Mouse (Mus musculus) adrenal gland (tissue): ENCODE data around the gene Gm20661.

Experiments
- intact Hi-C: fragments of 180-260 bp; cut with DNase I; formaldehyde crosslinking; loops from one replicate; pipeline ENCODE4 v1.15.1; 2025

Gene Gm20661

GRCm38 (mm10) chr9:107964681-107965080 is 18.2 kb upstream of the Gm20661 start:
- intact Hi-C loops = loop anchor here (5.0 kb wide), 3 partner anchors 38 to 88 kb away; partner anchors contain the start of genes Amigo3 and Ip6k1

- intact Hi-C loops = no loop called here
Measured at GRCm38 (mm10) chr9:107966676-107967075, 16.2 kb upstream of the Gm20661 start.

DNA sequence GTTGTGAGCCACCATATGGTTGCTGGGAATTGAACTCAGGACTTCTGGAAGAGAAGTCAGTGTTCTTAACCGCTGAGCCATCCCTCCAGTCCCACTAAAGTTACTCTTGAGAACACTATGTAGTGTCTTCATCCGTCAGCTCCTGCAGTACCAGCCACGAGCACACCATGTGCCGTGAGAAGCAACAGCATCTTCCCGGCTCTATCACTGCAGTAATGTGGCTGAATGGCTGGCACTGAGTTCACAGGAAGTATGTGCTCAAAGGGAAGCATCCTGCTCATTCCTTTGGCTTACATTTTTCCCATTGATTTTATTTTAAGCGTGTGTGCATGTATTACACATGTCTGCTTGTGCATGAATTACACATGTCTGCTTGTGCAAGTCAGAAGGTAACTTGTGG is 15.4 kb upstream of the Gm20661 start:
- intact Hi-C loops = no loop called here

- intact Hi-C loops = no loop called here
Measured at GRCm38 (mm10) chr9:107968531-107968930, 14.3 kb upstream of the Gm20661 start.

DNA sequence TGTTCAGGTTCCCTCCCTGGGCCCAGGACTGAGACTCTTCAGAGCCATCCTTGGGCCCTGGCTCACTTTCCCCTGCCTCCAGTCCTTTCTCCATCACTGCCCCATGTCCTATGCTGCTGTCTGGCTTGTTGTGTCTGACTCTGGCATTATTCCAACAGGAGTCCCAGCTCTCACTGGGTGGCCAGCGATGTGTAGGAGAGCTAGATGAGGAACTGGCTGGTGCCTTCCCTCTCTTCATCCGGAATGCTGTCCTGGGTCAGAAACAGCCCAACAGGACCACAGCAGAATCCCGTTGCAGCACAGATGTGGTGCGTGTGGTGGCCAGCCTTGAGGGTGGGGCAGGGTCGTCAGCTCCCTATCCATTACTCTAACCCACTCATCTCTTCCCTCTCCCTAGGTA is 12.5 kb upstream of the Gm20661 start:
- intact Hi-C loops = no loop called here

DNA sequence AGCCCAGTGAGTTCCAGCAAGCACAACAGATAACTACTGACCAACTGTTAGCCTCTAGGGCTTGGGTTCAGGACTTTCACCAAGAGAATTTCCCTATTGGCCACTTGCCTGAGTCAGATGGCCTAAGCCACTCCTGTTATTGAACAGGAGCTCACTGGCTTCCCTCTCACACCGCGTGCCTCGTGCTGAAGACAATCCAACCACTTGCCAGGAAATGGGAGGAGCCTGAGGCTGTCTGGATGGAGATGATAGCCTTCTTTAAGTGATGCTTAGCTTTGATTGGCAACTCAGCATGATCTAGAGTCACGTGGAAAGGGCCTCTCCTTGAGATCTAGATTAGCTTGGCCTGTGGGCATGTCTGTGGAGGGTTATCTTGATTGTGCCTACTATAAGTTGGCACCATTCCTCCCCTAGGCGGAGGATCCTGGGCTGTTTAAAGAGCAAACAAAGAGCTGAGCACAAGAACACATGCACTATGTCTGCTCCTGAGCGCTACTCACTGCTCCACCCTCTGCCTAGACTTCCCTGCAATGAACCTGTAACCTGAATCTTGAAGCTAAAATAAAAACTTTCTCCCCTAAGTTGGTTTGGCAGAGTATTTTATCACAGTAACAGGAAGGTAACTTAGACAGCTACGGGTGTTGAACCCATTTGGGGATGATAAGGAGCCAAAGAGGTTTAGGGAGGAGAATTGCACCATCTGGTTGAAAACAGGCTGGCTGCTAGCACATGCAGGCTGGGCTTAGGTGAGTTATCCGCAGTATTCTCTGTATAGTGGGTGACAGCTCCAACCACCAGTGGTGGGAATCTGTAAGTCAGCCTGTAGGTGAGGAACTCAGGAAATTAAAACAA is 10.9 kb upstream of the Gm20661 start:
- intact Hi-C loops = no loop called here

- intact Hi-C loops = no loop called here
Measured at GRCm38 (mm10) chr9:107974491-107975171, 8.2 kb upstream of the Gm20661 start.

DNA sequence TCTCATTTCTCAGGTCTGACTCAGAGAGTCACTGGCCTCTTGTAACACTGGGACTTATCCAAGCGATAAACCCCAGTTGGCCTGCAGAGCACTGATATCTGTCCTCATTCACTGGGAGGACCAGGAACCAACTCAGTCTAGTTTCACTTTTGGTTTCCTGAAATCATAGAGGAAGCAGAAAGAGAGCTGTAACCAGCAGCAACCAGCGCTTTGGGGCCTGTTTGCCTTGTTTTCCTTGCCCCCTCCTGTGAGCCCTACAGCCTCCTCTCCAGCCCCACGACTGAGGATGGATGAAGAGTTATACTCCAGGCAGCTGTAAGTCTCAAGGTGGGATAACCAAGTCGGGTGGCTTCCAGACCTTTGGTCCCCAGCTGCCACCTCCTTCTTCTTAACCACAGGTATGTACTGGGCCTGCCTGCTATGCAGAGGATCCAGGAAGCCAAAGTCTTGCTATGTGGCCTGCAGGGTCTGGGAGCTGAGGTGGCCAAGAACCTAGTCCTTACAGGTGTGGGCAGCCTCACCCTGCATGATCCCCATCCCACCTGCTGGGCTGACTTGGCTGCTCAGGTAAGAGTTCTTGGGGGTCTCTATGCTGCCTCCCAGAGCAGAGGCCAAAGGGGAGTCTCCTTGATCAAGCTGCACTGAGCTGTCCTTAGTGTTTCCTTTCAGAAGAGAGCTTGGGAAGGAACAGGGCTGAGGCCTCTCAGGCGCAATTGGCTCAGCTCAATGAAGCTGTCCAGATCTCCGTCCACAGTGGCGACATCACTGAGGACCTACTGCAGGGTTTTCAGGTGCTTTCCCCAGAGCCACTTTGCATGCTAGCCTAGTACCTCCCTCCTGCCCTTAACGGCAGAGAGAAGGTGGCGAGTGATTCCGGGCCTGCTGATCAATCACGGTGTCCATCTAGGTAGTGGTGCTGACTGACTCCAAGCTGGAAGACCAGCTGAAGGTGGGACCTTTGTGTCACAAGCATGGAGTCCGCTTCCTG is 7.2 kb upstream of the Gm20661 start, which contains the start of gene Uba7:
TSS of gene Uba7 (plus strand) at position 107 of the 988 bp plus-strand sequence.
- intact Hi-C loops = no loop called here

- intact Hi-C loops = no loop called here
Measured at GRCm38 (mm10) chr9:107978815-107979214, 4.0 kb upstream of the Gm20661 start.

- intact Hi-C loops = no loop called here
Measured at GRCm38 (mm10) chr9:107981684-107982605, 913 bp upstream of the Gm20661 start.

GRCm38 (mm10) chr9:107983421-107983890 is 598 bp downstream of the Gm20661 start:
- intact Hi-C loops = no loop called here

GRCm38 (mm10) chr9:107984052-107984753 is 1.3 kb downstream of the Gm20661 start:
- intact Hi-C loops = no loop called here

GRCm38 (mm10) chr9:107984754-107985055 is 1.8 kb downstream of the Gm20661 start:
- intact Hi-C loops = no loop called here

DNA sequence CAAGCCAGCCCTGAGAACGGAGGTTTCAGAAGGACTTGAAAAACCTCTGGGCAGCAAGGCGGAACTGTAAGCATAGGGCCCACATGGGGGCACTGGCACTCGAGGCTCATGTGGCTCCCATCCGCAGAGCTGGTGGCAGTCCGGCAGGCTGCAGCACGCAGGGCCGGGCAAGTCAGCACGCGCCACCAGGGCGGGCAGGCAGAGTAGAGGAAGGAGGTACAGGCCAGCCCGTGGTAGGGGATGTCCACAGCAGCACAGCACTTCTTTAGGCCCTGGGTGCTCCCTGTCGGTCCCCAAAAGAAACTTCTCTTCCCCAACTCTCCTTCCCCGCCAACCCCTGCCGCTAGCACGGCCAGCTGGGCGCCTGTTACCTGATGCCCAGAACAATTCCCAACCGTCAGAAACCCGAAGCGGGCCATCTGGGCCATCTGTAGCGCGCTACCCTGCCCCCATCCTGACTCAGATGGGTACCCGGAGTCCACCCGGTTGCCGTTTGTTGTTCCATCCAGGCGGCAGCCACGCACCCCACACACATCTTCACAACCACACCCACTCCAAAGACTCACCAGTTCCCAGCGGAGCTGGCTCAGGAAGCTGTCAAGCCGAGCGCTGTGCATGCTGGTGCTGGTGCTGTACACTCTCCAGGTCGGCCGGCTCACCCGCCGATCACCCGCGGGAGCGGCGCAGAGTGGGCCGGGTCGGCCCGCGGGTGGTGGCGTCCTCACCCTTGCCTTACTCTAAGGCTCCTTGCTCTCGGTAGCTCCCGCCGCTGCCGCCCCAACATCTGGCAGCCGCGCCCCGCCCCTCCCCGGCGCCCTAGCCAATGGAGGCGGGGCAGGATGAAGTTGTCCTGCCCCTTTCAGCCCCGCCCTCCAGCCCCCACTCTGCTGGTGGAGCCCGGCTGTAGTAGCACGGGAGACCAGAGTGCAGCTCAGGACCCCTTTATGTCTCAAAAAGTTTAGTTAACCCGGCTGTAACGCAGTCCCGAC is 2.6 kb downstream of the Gm20661 start, which contains the start of gene Inka1:
TSS of gene Inka1 (minus strand) at position 749 of the 989 bp plus-strand sequence.
- intact Hi-C loops = loop anchor here (2.0 kb wide), 1 partner anchor 23 kb away; no protein-coding TSS in a partner anchor

DNA sequence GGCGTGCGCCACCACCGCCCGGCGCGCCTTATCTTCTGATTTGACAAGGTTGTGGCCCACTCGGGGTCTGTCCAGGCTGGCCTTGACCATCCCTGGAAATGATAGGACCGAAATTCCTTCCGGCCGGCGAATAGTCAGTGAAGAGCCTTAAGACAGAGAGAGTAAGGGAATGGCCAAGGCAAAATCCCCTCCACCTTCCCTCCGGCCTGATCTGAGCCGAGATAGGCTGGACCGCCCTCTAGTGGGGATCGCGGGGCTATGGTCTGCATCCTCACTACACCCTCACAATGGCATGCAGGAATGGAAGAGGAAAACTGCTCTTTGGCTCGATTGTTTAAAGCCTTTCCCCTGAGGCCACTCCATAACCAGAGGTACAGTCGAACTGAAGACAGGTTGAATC is 3.5 kb downstream of the Gm20661 start:
- intact Hi-C loops = loop anchor here (2.0 kb wide), 1 partner anchor 24 kb away; no protein-coding TSS in a partner anchor

DNA sequence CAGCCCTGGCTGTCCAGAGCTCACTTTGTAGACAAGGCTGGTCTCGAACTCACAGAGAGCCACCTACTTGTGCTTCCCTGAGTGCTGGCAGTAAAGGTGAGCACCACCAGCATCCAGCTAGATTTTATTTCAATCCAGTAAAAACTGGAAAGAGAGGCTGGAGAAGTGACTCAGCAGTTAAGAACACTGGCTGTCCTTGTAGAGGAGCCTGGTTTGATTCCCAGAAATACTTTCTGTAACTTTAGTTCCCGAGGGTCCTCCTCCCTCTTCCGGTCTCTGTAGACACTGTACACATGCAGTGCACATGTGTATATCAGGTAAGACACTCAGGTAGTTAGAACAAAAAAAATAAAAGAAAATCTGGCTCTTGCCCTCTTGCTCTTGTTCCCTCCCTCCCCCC is 5.1 kb downstream of the Gm20661 start:
- intact Hi-C loops = loop anchor here (2.0 kb wide), 1 partner anchor 25 kb away; no protein-coding TSS in a partner anchor

DNA sequence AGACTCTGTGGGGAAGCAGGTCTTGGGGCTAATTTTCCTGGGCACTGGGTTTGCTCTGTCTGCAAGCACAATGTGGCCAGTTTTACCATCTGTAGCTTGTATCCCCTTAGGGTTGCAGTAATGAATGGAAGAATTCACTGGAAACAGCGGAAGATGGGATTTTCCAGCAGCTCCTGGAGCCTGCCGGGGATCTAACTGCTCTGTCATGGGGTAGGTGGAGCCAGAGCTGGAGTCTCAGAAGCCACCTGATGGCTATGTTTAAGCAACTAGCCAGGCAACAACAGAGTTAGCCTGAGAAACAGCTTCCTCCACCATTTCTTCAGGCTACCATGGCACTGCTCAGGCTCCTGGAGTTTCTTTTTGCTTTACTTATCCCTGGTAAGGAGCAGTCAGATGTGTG is 9.3 kb downstream of the Gm20661 start, which contains the start of gene Cdhr4:
TSS of gene Cdhr4 (plus strand) at position 301 of the 400 bp plus-strand sequence.
- intact Hi-C loops = no loop called here

GRCm38 (mm10) chr9:107993013-107993412 is 10.2 kb downstream of the Gm20661 start:
- intact Hi-C loops = no loop called here
